Mouse (Mus musculus) cerebral cortex, adult 2 months (tissue): ENCODE measurements around the gene Nfatc4.

ENCODE experiments used
- WGBS: fragments of 180-500 bp; shearing (Covaris S2); methylation state at CpG from one replicate; pipeline ENCODE4 v1.1.7; 2018; 5-methylcytosine and 5-hydroxymethylcytosine counted together

Nfatc4 gene

DNA sequence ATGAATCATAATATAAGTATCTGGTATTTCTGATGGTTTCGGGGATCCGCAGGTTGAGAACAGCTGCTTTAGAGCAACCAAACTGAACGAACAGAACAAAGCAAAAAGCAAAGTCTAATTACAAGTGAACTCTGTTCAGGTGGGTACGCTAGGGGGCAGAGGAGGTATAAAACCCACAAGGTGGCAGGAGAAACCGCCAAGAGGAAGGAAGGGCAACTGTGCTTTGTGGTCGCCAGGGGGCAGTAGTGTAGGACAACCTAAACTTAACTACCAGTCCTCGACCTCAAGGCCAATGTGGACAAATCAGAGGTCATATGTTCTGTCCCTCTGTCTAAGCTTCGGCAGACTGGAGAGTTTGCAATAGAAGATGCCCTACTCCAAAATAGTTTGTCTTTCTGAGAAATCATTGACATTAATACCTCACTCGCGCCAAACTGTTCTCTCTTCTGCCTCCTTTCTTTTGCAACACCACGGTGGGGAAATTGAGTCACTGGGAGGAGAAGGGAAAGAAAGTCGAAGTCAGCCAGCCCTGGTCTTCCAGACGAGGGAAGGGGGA, 431 bp upstream of the Nfatc4 start:
- 13% methylated on average over 13 of the region's 13 CpGs for WGBS

DNA sequence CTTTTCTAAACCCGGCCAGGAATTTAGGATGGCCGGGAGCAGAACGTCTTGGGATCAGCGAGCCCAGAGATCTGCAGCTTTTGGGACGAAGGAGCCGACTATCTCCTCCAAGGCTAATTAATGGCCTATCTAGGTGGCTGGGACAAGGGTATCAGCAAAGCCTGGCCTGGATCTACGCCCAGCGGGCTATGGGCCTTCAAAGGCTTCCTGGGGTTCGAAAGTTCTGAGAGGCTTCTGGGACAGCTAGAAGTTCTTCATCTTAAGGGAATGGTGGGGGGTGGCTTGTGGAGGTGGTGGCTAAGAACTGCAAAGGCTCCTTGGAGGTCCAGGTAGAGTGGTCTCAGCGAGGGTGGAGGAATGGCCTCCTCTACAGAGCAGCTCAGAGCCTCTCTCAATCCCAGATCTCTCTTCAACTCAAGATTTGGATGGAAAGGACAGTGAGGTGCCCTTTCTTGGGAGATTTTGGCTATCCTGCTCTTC, 1.1 kb downstream of the Nfatc4 start:
- WGBS: 41% methylated on average over 10 of the region's 10 CpGs

DNA sequence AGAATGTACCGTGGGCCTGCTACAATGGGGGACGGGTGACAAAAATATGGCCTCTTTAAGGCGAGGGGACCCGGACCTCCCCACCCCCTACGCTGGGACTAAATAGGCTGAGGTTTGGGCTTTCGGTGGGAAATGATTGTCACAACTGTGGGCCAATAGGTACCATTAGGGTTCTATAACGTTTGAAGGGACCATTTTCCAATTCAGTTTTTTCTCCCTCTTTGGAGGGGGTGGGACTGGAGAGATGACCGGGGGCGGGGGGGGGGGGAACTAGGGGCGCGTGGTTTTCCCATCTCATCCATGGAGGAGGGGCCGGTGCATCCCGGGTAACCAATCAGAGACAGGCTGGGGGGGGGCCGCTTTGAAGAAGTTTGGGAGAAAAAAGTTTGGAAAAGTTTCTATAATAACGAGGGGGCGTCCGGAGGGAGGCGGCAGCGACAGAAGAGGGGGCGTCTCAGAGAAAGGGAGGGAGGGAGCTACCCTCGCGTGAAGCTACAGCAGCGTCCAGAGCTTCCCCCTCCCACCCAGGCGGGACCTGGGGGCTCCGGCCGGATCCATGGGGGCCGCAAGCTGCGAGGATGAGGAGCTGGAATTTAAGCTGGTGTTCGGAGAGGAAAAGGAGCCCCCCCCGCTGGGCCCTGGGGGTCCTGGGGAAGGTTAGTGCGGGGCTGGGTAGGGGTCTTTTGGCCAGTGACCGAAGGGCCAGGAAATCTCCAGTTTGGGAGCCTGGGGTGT, 1.7 kb downstream of the Nfatc4 start:
- WGBS: 7% methylated on average over 32 of the region's 32 CpGs

DNA sequence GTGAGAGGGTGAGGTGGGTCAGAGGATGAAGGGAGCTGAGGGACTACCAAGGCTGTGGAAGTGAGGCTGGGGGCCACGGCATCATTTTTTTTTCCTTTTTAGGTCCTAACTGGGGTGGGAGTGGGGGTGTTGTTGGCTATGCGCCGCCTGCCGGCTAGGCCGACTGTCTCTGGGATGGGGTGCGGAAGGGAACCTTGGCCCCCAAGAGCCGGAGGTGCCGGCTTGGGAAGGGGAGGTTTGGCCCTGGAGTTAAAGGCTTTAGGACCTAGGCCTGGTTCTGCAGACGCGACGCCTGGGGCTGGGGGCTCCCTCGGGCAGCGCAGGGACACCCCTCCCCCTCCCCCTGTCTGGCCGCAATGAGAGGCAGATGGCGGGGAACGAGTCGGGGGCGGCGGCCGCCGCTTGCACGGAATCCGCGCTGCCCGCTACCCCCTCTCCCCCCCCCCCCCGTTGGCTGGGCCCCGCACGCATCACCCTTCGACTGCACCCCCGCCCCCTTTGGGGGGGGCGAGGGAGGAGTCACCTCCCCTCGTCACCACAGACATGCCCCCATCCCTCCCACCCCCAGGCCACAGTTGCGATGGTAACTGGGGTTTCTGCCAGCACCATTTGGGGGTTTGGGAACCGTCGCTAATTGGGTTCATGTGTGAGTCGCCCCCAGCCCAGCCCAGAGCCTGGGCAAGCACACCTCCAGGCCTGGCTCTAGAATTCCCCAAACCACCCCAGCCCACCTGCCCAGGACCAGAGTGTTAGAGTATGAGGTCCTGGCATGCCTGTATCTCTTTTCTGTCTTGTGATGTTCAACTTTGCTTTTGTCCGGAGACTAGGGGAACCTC, 2.5 kb downstream of the Nfatc4 start:
- WGBS: 3% methylated on average over 26 of the region's 37 CpGs

DNA sequence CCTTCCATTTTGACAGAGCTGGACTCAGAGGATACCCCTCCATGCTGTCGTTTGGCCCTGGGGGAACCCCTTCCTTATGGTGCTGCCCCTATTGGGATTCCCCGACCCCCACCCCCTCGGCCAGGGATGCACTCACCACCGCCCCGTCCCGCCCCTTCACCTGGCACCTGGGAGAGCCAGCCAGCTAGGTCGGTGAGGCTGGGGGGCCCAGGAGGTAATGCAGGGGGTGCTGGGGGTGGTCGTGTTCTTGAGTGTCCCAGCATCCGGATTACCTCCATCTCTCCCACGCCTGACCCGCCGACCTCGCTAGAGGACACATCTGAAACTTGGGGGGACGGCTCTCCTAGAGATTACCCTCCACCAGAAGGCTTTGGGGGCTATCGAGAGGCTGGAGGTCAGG, 3.2 kb downstream of the Nfatc4 start:
- WGBS: 16% methylated on average over 15 of the region's 15 CpGs

DNA sequence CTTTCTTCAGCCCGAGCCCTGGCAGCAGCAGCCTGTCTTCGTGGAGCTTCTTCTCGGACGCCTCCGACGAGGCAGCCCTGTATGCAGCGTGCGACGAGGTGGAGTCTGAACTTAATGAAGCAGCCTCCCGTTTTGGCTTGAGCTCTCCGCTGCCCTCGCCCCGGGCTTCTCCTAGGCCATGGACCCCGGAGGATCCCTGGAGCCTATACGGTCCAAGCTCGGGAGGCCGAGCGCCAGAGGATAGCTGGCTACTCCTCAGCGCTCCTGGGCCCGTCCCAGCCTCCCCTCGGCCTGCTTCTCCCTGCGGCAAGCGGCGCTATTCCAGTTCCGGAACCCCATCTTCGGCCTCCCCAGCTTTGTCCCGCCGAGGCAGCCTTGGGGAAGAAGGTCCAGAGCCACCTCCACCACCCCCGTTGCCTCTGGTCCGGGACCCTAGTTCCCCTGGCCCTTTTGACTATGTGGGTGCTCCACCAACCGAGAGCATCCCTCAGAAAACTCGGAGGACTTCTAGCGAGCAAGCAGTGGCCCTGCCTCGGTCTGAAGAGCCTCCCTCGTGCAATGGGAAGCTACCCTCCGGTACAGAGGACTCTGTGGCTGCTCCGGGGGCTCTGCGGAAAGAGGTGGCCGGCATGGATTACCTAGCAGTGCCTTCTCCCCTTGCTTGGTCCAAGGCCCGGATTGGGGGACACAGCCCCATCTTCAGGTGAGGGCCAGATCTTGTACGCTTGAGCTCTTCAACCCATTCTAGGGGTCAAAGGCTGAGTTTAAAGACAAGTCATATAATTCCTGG, 3.8 kb downstream of the Nfatc4 start:
- WGBS: 41% methylated on average over 41 of the region's 41 CpGs

DNA sequence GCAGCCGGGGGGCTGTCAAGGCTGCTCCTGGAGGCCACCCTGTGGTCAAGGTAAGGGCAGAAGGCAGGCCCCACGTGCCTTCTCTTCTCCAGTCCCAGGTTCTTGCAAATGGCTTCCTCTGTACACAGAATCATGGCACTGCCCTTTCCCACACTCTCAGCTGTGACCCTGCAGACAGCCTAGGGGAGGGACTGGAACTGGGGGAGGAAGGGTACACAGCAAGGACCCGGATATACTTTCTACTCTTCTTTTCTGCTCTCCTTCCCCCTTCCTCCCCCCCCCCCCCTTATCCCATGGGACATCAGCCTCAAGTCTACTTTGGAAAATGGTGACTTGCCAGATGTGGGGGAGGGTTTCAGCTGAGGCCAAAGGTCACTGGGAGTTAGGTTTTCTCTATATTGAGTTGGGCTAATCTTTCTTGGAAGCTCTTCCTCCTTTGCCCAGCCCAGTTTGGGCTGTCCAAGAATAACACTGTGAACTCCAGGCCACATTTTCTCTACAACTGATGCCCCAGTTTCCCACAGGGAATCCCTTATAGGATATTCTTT, 5.8 kb downstream of the Nfatc4 start:
- WGBS: 80% methylated on average over 3 of the region's 3 CpGs

DNA sequence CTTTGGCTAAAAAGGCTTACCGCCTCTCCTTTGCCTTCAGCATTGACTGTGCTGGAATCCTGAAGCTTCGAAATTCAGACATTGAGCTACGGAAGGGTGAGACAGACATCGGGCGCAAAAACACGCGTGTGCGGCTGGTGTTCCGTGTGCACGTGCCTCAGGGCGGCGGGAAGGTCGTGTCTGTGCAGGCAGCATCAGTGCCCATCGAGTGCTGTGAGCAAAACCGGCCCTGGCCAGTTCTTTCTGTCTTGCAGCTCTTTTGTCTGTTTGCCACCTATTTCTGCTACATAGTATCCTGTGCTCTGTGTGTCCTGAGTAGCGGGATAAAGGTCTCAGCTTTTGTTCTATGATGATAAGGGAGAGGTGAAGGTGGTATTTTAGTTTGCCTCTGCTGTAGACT, 6.9 kb downstream of the Nfatc4 start:
- 96% methylated on average over 16 of the region's 16 CpGs for WGBS

DNA sequence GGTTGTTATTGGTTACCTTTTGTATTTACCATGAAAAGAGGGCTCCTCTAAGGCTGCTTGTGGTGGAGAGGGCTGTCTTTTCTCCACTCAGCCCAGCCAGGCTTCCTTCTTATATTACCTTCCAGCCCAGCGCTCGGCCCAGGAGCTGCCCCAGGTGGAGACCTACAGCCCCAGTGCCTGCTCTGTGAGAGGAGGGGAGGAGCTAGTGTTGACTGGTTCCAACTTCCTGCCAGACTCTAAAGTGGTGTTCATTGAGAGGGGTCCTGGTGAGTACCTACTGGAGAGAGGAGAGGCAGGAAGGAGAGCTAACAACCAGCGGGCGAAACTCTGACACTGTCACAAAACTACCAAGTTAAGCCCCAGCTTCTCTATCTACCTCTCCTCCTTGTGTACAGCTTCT, 7.4 kb downstream of the Nfatc4 start:
- WGBS: 94% methylated on average over 4 of the region's 4 CpGs

DNA sequence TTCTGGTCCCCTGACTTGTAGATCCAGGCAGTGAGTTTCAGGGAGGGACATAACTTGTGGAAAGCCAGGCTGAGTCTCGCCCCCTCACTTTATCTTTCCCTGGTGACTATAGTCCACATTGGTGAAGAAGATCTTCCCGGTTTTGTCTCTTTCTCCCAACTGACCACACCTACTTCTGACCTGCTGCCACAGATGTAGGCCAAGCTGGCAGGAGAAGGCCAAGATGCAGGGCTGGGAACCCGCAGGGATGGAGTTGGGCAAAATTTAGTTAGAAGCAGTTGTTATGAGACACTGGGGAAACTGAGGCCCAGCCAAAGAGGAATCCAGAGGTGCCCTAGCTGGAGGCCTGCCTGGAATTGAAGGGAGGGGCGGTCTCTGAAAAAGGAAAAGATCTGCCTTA, 10.2 kb downstream of the Nfatc4 start:
- WGBS: 95% methylated on average over 4 of the region's 4 CpGs

DNA sequence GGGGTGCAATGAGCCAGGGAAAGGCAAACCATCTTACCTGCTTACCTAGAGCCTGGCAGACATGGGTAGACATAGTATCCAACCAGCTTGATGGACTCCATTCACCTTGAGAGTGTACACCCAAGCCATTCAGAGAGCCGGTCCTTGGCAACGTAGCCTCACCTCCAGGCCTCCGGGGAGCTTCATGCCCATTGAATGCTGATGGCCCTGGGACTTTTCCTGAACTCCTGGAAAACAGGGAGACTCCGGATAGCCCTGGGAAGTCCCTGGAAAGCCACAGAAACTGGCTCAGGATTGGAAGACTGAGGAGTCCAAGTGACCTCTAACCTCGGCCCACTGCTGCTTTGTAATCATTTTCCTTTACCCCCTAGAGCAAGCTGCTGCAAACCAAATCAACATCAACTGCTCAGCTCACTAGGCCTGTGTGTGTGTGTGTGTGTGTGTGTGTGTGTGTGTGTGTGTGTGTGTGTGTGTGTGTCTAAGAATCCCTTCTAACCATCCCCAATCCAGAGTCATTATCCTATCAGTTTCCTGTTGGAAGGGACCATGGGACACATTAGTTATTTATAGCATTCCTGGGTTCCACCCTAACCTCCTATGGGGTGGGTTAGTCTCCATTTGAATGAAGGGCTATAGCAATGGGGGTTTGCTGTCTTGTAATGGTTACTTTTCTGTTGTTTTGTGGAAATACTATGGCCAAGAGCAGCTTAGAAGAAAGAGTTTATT, 12.0 kb downstream of the Nfatc4 start:
- 78% methylated on average over 5 of the region's 5 CpGs for WGBS

DNA sequence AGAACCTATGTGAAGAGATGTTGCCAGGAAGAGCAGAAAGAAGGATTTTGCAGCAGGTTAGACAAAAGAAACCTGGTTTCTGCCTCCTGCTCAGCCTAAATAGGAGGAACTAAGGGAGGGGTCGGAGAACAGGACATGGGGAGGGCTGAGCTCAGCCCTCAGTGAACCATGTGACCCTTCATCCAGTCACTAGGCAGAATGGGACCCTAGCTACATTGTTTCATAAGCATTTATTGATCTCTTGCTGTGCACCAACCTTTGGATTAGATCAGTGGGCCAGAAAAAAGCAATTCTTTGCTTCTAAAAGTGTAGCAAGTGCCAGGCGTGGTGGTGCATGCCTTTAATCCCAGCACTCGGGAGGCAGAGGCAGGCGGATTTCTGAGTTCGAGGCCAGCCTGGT, 15.4 kb downstream of the Nfatc4 start:
- 94% methylated on average over 5 of the region's 5 CpGs for WGBS

DNA sequence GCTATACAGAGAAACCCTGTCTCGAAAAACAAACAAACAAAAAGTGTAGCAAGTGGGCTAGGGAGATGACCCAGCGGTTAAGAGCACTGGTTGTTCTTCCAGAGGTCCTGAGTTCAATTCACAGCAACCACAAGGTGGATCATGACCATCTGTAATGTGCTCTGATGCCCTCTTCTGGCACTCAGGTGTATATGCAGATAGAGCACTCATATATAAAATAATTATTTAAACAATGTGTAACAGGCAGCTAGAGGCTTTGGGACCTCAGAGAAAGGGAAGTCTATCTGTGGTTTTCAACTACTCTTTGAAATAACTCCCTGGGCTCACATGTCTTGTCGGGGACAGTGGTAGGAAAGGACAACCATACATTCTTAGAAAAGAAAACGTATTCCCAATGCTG, 15.8 kb downstream of the Nfatc4 start:
- 92% methylated on average over 4 of the region's 4 CpGs for WGBS

DNA sequence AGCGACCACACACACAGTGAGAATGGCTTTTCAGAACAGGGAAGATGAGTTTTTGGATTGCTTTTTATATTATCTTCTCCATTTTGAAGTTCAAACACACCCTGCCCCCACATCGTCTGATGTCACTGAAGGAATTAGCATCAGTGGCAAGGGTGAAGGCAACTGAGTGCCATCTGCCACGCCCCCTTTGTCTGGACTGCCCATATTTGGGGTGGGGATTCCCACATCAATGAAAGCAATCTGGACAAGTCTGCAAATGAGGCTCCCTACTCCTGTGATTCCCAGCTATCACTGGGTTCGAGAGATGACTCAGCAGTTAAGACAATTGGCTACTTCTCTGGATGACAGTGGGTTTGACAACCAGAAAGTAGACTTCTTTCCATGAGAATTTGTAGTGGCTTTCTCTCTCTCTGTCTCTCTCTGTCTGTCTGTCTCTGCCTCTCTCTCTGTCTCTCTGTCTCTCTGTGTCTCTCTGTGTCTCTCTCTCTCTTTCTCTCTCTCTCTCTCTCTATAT, 18.0 kb downstream of the Nfatc4 start:
- WGBS: 75% methylated on average over 4 of the region's 4 CpGs

DNA sequence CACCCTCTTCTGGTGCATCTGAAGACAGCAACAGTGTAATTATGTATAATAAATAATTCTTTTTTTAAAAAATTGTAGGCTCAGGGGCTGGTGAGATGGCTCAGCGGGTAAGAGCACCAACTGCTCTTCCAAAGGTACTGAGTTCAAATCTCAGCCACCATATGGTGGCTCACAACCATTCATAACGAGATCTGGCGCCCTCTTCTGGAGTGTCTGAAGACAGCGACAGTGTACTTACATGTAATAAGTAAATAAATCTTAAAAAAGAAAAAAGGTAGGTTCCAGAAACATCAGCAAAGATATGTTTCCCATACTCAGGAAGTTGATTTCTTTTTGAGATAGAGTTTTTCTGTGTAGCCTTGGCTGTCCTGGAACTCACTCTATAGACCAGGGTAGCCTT, 19.9 kb downstream of the Nfatc4 start:
- 82% methylated on average over 4 of the region's 4 CpGs for WGBS

DNA sequence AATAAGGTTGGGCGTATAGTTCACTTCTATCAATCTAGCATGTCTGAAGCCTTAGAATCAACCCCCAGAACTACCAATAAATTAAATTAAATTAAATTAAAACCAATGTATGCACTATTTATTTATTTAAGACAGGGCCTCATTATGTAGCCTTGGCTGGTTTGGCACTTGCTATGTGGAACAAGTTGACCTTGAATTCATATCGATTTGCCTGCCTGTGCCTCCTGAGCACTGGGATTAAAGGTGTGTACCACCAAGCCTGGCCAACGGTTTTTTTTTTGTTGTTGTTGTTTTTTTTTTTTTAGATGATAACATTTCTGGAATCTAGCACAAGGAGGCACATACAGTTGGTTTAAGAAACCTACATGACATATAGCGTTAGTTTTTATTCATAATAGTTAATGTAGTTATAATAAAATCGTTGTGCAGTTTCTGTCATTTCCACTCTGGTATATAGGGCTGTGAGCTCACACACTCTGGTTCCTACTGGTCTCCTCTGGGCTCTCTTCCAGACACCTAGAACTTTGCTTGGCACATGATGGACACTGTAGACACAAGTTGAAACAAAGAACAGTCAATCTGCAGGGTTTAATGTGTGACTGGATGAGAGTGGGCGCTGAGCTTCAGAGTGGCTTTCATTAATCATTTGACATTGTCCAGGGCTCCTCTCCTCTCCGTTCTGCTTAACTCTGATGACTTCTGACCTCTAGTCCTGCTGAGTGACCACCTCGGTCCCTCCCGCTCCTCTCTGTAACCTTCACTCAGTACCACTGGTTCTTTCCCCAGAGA, 22.8 kb downstream of the Nfatc4 start:
- 86% methylated on average over 9 of the region's 9 CpGs for WGBS

DNA sequence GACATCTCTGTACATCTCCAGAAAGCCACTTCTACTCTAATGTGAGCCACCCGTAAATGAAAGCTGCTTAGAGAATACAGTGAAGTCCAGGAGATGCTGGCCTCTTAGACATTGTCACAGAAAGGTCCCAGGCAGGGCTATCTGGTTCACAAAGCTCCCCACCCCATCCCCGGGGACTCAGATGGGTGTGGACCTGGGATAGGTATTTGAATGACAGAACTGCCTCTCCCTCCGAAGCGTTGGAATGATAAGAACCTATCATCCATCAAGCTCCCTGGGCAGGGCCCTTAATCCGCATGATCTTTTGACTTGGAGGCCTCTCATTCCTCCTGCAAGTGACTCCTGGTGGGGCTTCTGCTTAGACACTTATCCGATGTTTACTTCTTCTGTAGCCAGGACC, 27.9 kb downstream of the Nfatc4 start:
- WGBS: 86% methylated on average over 6 of the region's 6 CpGs

DNA sequence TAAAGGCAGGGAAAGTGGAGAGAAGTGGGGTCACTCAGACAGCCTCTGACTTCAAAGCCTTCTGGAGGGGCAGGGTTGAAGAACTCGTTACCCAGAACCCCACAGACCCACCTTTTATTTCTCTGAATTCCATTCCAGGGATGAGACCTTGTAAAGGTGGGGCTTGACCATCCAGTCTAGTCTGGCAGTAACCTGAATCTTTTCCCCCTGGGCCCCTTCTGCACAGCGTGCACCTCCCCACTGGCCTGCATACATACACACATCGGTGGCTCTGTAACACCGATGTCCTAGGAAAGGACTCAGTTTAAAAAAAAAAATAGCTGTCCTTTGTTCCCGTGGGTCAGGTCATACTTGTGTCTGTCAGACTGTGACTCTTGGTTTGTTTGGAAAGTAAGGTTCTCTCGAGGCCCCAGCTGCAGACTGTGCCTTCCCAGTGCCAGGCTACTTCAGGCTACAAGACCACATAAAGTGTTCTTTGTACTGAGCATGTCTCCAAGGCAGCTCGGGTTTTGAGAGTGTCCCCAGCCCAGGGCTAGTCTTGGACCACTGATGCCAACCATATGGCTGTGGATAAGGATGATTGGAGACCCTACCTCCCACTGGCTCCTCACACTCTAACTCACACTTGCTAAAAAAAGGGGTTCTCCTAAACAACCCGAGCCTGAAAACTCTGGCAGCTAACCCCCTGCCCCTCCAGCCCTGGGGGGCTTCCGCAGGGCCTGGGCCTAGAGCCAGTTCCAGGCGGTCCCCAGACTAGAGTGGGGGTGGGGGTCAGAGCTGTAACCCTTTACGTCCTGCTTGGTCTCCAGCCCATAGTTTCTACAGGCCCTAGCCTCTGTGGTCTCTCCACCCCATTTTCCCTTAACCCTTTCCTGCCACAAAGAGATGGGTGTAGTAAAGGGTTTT, 30.0 kb downstream of the Nfatc4 start:
- WGBS: 35% methylated on average over 11 of the region's 11 CpGs
